Mouse (Mus musculus) lung, embryonic 14.5 days (tissue): ENCODE data around the gene Shank1. TPM values are rescaled to one million over a fixed set of nuclear protein-coding genes. Genes with fewer than 3 reads are reported as not detected.

Experiments used
- ATAC-seq: fragments of 200-750 bp; cut with Nextera tagmentation; 2 replicates; pipeline ENCODE4 v1.8.0; 2017; ENCODE audit warnings: mild to moderate bottlenecking, moderate TSS enrichment, moderate library complexity; ENCODE audit not compliant: insufficient read depth
- DNase-seq: peaks from one replicate; pipeline ENCODE4 v3.0.0-alpha.2; 2015
- H3K27ac ChIP-seq: fragments of 300-500 bp; sonication (generic); 2 replicates; pipeline ENCODE4 v1.5.1; 2014; ENCODE audit warnings: low read depth, mild to moderate bottlenecking, moderate library complexity
- H3K27me3 ChIP-seq: fragments of 300-500 bp; sonication (generic); 2 replicates; pipeline ENCODE4 v1.6.1; 2014; ENCODE audit warnings: low read length, control low read depth; ENCODE audit not compliant: insufficient read depth
- H3K36me3 ChIP-seq: fragments of 300-500 bp; sonication (generic); 2 replicates; pipeline ENCODE4 v1.6.1; 2014; ENCODE audit warnings: control low read depth; ENCODE audit not compliant: insufficient read depth
- H3K4me1 ChIP-seq: fragments of 300-500 bp; sonication (generic); 2 replicates; pipeline ENCODE4 v1.6.1; 2014; ENCODE audit warnings: antibody characterized with exemption, control low read depth; ENCODE audit not compliant: insufficient read depth
- H3K4me2 ChIP-seq: fragments of 300-500 bp; sonication (generic); 2 replicates; pipeline ENCODE4 v1.6.1; 2014; ENCODE audit warnings: mild to moderate bottlenecking
- H3K4me3 ChIP-seq: fragments of 300-500 bp; sonication (generic); 2 replicates; pipeline ENCODE4 v1.5.1; 2014; ENCODE audit warnings: low read depth, low read length
- H3K9ac ChIP-seq: fragments of 300-500 bp; sonication (generic); 2 replicates; pipeline ENCODE4 v1.6.1; 2014
- H3K9me3 ChIP-seq: fragments of 300-500 bp; sonication (generic); 2 replicates; pipeline ENCODE4 v1.6.1; 2016; ENCODE audit warnings: low read depth, low read length, control low read depth
- CTCF ChIP-seq: IDR thresholded peaks from 2 replicates; pipeline ENCODE4 v1.5.1; 2016; ENCODE audit warnings: antibody characterized with exemption, low read depth
- WGBS: fragments of 180-500 bp; shearing (Covaris S2); extraction: QIAGEN DNeasy Blood & Tissue Kit; methylation state at CpG from one replicate; pipeline ENCODE4 v1.1.7; 2014; 5-methylcytosine and 5-hydroxymethylcytosine counted together
- polyA plus RNA-seq: library from polyadenylated mRNA; unstranded; fragments of >200 nt; fragmentation: Nextera tagmentation; extraction: Ambion mirVana; gene quantifications from 2 replicates; pipeline ENCODE4 v1.2.1, GENCODE M21; 2014

Shank1 gene
- polyA plus RNA-seq, 1 experiment from 2014 or later: 1.6 TPM

GRCm38 (mm10) chr7:44385720-44386119 lies 75.7 kb downstream of the Shank1 start, which contains the start of gene 1700008O03Rik:
TSS of gene 1700008O03Rik (minus strand) at chr7:44385820.
- Histone ChIP-seq H3K4me1 (no peaks in the 10 kb centered on the region; the same call in 1 of the 2 replicates), H3K4me2 (peak within 1 kb of the TSS; percentile 93), H3K27me3 (peaks cover 22% of the 10 kb centered on the region), H3K4me3 (peak within 1 kb of the TSS; percentile 51), H3K27ac (no peak within 1 kb of the TSS), H3K9me3 (no peaks in the 10 kb centered on the region), H3K9ac (peak within 1 kb of the TSS; percentile 30; the same call in 1 of the 2 replicates), H3K36me3 (no peaks in the 10 kb centered on the region)
- 65% methylated on average over 12 of the region's 12 CpGs for WGBS
- TF ChIP-seq CTCF: no peak
- ATAC-seq: no peak
- DNase-seq: no peak

GRCm38 (mm10) chr7:44391831-44392230 lies 81.8 kb downstream of the Shank1 start:
- Histone ChIP-seq H3K27ac (no peak overlapping the region), H3K4me2 (no peak overlapping the region), H3K36me3 (no peaks in the 10 kb centered on the region), H3K27me3 (peaks cover 3% of the 10 kb centered on the region; the same call in 1 of the 2 replicates), H3K4me1 (no peaks in the 10 kb centered on the region), H3K4me3 (no peak overlapping the region), H3K9ac (no peak overlapping the region), H3K9me3 (no peaks in the 10 kb centered on the region)
- DNase-seq (no peak), ATAC-seq (no peak)
- TF ChIP-seq CTCF: no peak
- WGBS: 81% methylated on average over 4 of the region's 4 CpGs

GRCm38 (mm10) chr7:44392341-44392740 lies 82.3 kb downstream of the Shank1 start:
- Histone ChIP-seq H3K27ac (no peak overlapping the region), H3K9me3 (no peaks in the 10 kb centered on the region)
- DNase-seq: no peak

GRCm38 (mm10) chr7:44393284-44393683 lies 83.2 kb downstream of the Shank1 start:
- 85% methylated on average over 17 of the region's 17 CpGs for WGBS
- H3K9me3 ChIP-seq: no peaks in the 10 kb centered on the region
- TF ChIP-seq CTCF: no peak
- no peak overlapping the region for H3K27ac ChIP-seq
- no peaks in the 10 kb centered on the region for H3K4me1 ChIP-seq
- no peak for ATAC-seq
- no peaks in the 10 kb centered on the region; the same call in 1 of the 2 replicates for H3K27me3 ChIP-seq
- no peak overlapping the region for H3K4me2 ChIP-seq
- H3K4me3 ChIP-seq: no peak overlapping the region
- no peaks in the 10 kb centered on the region for H3K36me3 ChIP-seq
- no peak overlapping the region for H3K9ac ChIP-seq
- no peak for DNase-seq

More at GRCm38 (mm10) chr7:44392341-44392740, 82.3 kb downstream of the Shank1 start:
- H3K9ac ChIP-seq: no peak overlapping the region
- ATAC-seq: no peak
- no peak overlapping the region for H3K4me3 ChIP-seq
- H3K4me1 ChIP-seq: no peaks in the 10 kb centered on the region
- TF ChIP-seq CTCF: no peak
- H3K27me3 ChIP-seq: peaks cover 3% of the 10 kb centered on the region; the same call in 1 of the 2 replicates
- H3K4me2 ChIP-seq: no peak overlapping the region
- no peaks in the 10 kb centered on the region for H3K36me3 ChIP-seq
- WGBS: 81% methylated on average over 14 of the region's 14 CpGs

- peak; percentile 58 for ATAC-seq
- DNase-seq: peak; percentile 71
These were observed 88.5 kb downstream of the Shank1 start for GRCm38 (mm10) chr7:44398570-44398969.

GRCm38 (mm10) chr7:44401673-44402072 lies 91.6 kb downstream of the Shank1 start:
- WGBS: 58% methylated on average over 6 of the region's 6 CpGs
- no peak for ATAC-seq

More at GRCm38 (mm10) chr7:44398570-44398969, 88.5 kb downstream of the Shank1 start:
- H3K9me3 ChIP-seq: no peaks in the 10 kb centered on the region
- H3K27ac ChIP-seq: no peak overlapping the region
- WGBS: 6% methylated on average over 3 of the region's 3 CpGs
- TF ChIP-seq CTCF: peak; percentile 77
- H3K4me2 ChIP-seq: no peak overlapping the region
- H3K9ac ChIP-seq: no peak overlapping the region
- no peaks in the 10 kb centered on the region for H3K4me1 ChIP-seq
- no peaks in the 10 kb centered on the region for H3K36me3 ChIP-seq
- no peaks in the 10 kb centered on the region for H3K27me3 ChIP-seq
- no peak overlapping the region for H3K4me3 ChIP-seq

GRCm38 (mm10) chr7:44405346-44406014 lies 95.4 kb downstream of the Shank1 start:
- Histone ChIP-seq H3K4me3 (peak overlapping the region; percentile 31), H3K9me3 (no peaks in the 10 kb centered on the region), H3K27ac (peak overlapping the region; percentile 63; the same call in 1 of the 2 replicates), H3K27me3 (no peaks in the 10 kb centered on the region), H3K36me3 (no peaks in the 10 kb centered on the region), H3K4me2 (peak overlapping the region; percentile 59), H3K9ac (no peak overlapping the region), H3K4me1 (no peaks in the 10 kb centered on the region)
- TF ChIP-seq CTCF: 0 out of 2 replicates have a peak, but pooled peaks have one; percentile 11
- 3% methylated on average over 27 of the region's 27 CpGs for WGBS
- ATAC-seq: peak; percentile 96
- peak; percentile 100 for DNase-seq

More at GRCm38 (mm10) chr7:44401673-44402072, 91.6 kb downstream of the Shank1 start:
- H3K27ac ChIP-seq: no peak overlapping the region
- H3K9me3 ChIP-seq: no peaks in the 10 kb centered on the region
- H3K4me3 ChIP-seq: no peak overlapping the region
- no peak overlapping the region for H3K4me2 ChIP-seq
- no peak overlapping the region for H3K9ac ChIP-seq
- H3K36me3 ChIP-seq: no peaks in the 10 kb centered on the region
- no peak for TF ChIP-seq CTCF
- no peak for DNase-seq
- H3K27me3 ChIP-seq: no peaks in the 10 kb centered on the region
- no peaks in the 10 kb centered on the region for H3K4me1 ChIP-seq
